ENCODE assay signal across 18 mouse cellular contexts in the genomic region with DNA sequence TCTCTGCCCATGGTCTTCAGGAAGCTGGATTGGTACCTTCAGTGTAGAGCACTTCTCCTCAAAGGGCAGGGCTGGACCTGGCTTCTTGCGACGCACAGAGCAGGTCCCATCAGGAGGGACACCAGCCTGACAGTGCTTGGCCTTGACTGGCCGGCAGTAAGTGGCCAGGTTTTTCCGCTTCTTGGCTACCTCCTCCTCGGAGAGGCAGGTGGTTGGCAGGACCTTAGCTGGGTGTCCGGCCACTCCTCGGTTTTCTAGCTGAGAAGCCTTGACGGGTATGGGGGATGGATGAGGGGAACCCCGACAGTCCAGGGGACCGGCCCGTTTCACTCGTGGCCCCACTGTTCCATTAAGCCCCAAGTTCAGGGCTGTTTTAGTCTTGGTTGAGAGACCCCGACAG. TPM values are rescaled to one million over a fixed set of nuclear protein-coding genes. Genes with fewer than 3 reads are reported as not detected.
DNase-seq lines count a peak whose midpoint lies in the region; ATAC-seq and TF ChIP-seq lines count a peak whose summit lies in the region.
"Had no signal": no experiment of that assay in that cellular context is flagged by ENCODE, and none has a peak within 500 bp of the region (broad histone marks: within the 10 kb centered on the region; RNA-seq: fewer than 3 reads in every experiment).

No protein-coding gene starts in this region.

- no peak for ATAC-seq in lung, embryonic 14.5 days (ENCODE audit: insufficient read depth)
- no peak for ATAC-seq in limb, embryonic 13.5 days (ENCODE audit: low FRiP score, low read depth)
- no peak for ATAC-seq in midbrain, postnatal 0 days (ENCODE audit: low FRiP score)
- ATAC-seq: inflammation-experienced regulatory T-cells, adult 6 months had no signal

- H3K4me3 ChIP-seq in gastrocnemius, adult 2 months, result peak overlapping the region; percentile 21
- H3K4me3 ChIP-seq in lung, embryonic 14.5 days (ENCODE audit: low read depth, low read length), result no peak overlapping the region
- H3K4me3 ChIP-seq in limb, embryonic 13.5 days, result no peak overlapping the region
- H3K4me3 ChIP-seq in midbrain, postnatal 0 days (ENCODE audit: low read depth, low read length), result no peak overlapping the region
- H3K4me3 ChIP-seq: embryonic facial prominence, embryonic 10.5 days; forebrain, embryonic 12.5 days; heart, embryonic 10.5 days; neural tube, embryonic 12.5 days had no signal

- no peak for TF ChIP-seq CTCF in gastrocnemius, adult 2 months (IDR thresholded peaks at IDR 0.05)
- no peak for TF ChIP-seq CTCF in lung, embryonic 14.5 days (IDR thresholded peaks at IDR 0.05; ENCODE audit: low read depth)
- TF ChIP-seq CTCF in midbrain, postnatal 0 days (IDR thresholded peaks at IDR 0.05), result no peak

- H3K4me1 ChIP-seq in lung, embryonic 14.5 days (ENCODE audit: insufficient read depth), result no peaks in the 10 kb centered on the region; the same call in 1 of the 2 replicates
- peaks cover 51% of the 10 kb centered on the region for H3K4me1 ChIP-seq in limb, embryonic 13.5 days
- no peaks in the 10 kb centered on the region; the same call in 1 of the 2 replicates for H3K4me1 ChIP-seq in midbrain, postnatal 0 days (ENCODE audit: insufficient read depth, low read length)

- no peak overlapping the region for H3K9ac ChIP-seq in lung, embryonic 14.5 days
- H3K9ac ChIP-seq in limb, embryonic 13.5 days, result peak overlapping the region; percentile 19; the same call in 1 of the 2 replicates
- no peak overlapping the region for H3K9ac ChIP-seq in midbrain, postnatal 0 days (replicated peaks; ENCODE audit: low read length, poor library complexity, severe bottlenecking)
- H3K9ac ChIP-seq: forebrain, embryonic 12.5 days; neural tube, embryonic 12.5 days had no signal

- intact Hi-C loops in gastrocnemius, adult 2 months (cut with DNase I), result loop anchor here (1.0 kb wide), 1 partner anchor 38 kb away; no protein-coding TSS in a partner anchor
- intact Hi-C loops in gastrocnemius, postnatal 14 days (cut with DNase I; ENCODE audit: low total_unique reads), result loop anchor here (5.0 kb wide), 1 partner anchor 36 kb away; no protein-coding TSS in a partner anchor

- H3K36me3 ChIP-seq in lung, embryonic 14.5 days (ENCODE audit: insufficient read depth), result peaks cover 44% of the 10 kb centered on the region
- H3K36me3 ChIP-seq in limb, embryonic 13.5 days, result peaks cover 72% of the 10 kb centered on the region
- H3K36me3 ChIP-seq in midbrain, postnatal 0 days (ENCODE audit: insufficient read depth, low read length), result peaks cover 42% of the 10 kb centered on the region

- H3K4me2 ChIP-seq in lung, embryonic 14.5 days, result no peak overlapping the region
- H3K4me2 ChIP-seq in limb, embryonic 13.5 days (replicated peaks), result no peak overlapping the region
- H3K4me2 ChIP-seq in midbrain, postnatal 0 days (ENCODE audit: low read depth, low read length, poor library complexity, severe bottlenecking), result no peak overlapping the region
- H3K4me2 ChIP-seq: forebrain, embryonic 12.5 days; midbrain, embryonic 11.5 days; neural tube, embryonic 12.5 days had no signal

- WGBS in lung, embryonic 14.5 days, result 85% methylated on average over 13 of the region's 13 CpGs
- WGBS in limb, embryonic 13.5 days, result 94% methylated on average over 13 of the region's 13 CpGs
- WGBS in midbrain, postnatal 0 days, result 97% methylated on average over 13 of the region's 13 CpGs

- H3K9me3 ChIP-seq in lung, embryonic 14.5 days (ENCODE audit: low read depth, low read length), result no peaks in the 10 kb centered on the region
- H3K9me3 ChIP-seq in limb, embryonic 13.5 days, result no peaks in the 10 kb centered on the region
- H3K9me3 ChIP-seq in midbrain, postnatal 0 days (ENCODE audit: low read length), result no peaks in the 10 kb centered on the region
- H3K9me3 ChIP-seq: embryonic facial prominence, embryonic 10.5 days; forebrain, embryonic 12.5 days; heart, embryonic 10.5 days; neural tube, embryonic 12.5 days had no signal

- no peaks in the 10 kb centered on the region for H3K27me3 ChIP-seq in lung, embryonic 14.5 days (ENCODE audit: insufficient read depth, low read length)
- H3K27me3 ChIP-seq in limb, embryonic 13.5 days, result no peaks in the 10 kb centered on the region
- no peaks in the 10 kb centered on the region for H3K27me3 ChIP-seq in midbrain, postnatal 0 days (ENCODE audit: insufficient read depth, low read length)
- H3K27me3 ChIP-seq: forebrain, embryonic 12.5 days; neural tube, embryonic 12.5 days had no signal

- peak overlapping the region; percentile 59 for H3K27ac ChIP-seq in gastrocnemius, adult 2 months
- peak overlapping the region; percentile 47; the same call in 1 of the 2 replicates for H3K27ac ChIP-seq in lung, embryonic 14.5 days (ENCODE audit: low read depth)
- H3K27ac ChIP-seq in limb, embryonic 13.5 days, result no peak overlapping the region
- H3K27ac ChIP-seq in midbrain, postnatal 0 days (ENCODE audit: low read depth, low read length), result no peak overlapping the region
- H3K27ac ChIP-seq: embryonic facial prominence, embryonic 10.5 days; forebrain, embryonic 12.5 days; heart, embryonic 10.5 days; neural tube, embryonic 12.5 days had no signal

- peak; percentile 65 for DNase-seq in cerebellum, adult 11-12 months
- DNase-seq in cerebellum, adult 9-10 months, result no peak
- peak; percentile 61 for DNase-seq in gastrocnemius, adult 2 months
- DNase-seq in gastrocnemius, postnatal 14 days, result no peak
- DNase-seq in lung, embryonic 14.5 days, result no peak
- no peak for DNase-seq in lung, postnatal 14 days
- DNase-seq in midbrain, postnatal 0 days (ENCODE audit: low spot score), result no peak

RNA-seq across cellular contexts. Expression of a gene that starts 2.2 kb away (rescaled TPM):
- 1 to 10 TPM; 2.8 to 3.8 TPM for total RNA-seq in gastrocnemius, adult 2 months (2021)
- 1 to 10 TPM; 2.3 to 2.9 TPM for total RNA-seq in gastrocnemius, postnatal 14 days (2021)
- polyA plus RNA-seq in lung, embryonic 14.5 days (2014; fragmentation: Nextera tagmentation; extraction: Ambion mirVana), result 2.0 TPM in 2 replicates
- polyA plus RNA-seq in limb, embryonic 13.5 days (2015; fragmentation: Nextera tagmentation; extraction: Ambion mirVana), result 1.8 and 2.1 TPM in 2 replicates
- total RNA-seq in midbrain, postnatal 0 days (2014; rRNA removed), result 3.7 and 4.9 TPM in 2 replicates
- polyA plus RNA-seq in midbrain, postnatal 0 days (2015; fragmentation: Nextera tagmentation; extraction: Ambion mirVana), result 3.5 and 4.0 TPM in 2 replicates

RNA-seq across cellular contexts. Expression of a gene that starts 7.5 kb away (rescaled TPM):
- 1 to 10 TPM; 6.4 to 8.6 TPM for total RNA-seq in gastrocnemius, adult 2 months (2021)
- total RNA-seq in gastrocnemius, postnatal 14 days (2021), result 1 to 10 TPM; 7.3 to 7.6 TPM
- 14.0 and 18.1 TPM in 2 replicates for polyA plus RNA-seq in lung, embryonic 14.5 days (2014; fragmentation: Nextera tagmentation; extraction: Ambion mirVana)
- 25.4 and 26.7 TPM in 2 replicates for polyA plus RNA-seq in limb, embryonic 13.5 days (2015; fragmentation: Nextera tagmentation; extraction: Ambion mirVana)
- 22.5 and 24.9 TPM in 2 replicates for total RNA-seq in midbrain, postnatal 0 days (2014; rRNA removed)
- polyA plus RNA-seq in midbrain, postnatal 0 days (2015; fragmentation: Nextera tagmentation; extraction: Ambion mirVana), result 16.1 and 19.3 TPM in 2 replicates

RNA-seq across cellular contexts. Expression of a gene that starts 17.1 kb away (rescaled TPM):
- 10 to 100 TPM; 21.6 to 28.3 TPM for total RNA-seq in gastrocnemius, adult 2 months (2021)
- 10 to 100 TPM; 23.9 to 31.1 TPM for total RNA-seq in gastrocnemius, postnatal 14 days (2021)
- polyA plus RNA-seq in lung, embryonic 14.5 days (2014; fragmentation: Nextera tagmentation; extraction: Ambion mirVana), result 2.1 TPM in 2 replicates
- polyA plus RNA-seq in limb, embryonic 13.5 days (2015; fragmentation: Nextera tagmentation; extraction: Ambion mirVana), result 4.3 and 4.4 TPM in 2 replicates
- 35.5 and 37.8 TPM in 2 replicates for total RNA-seq in midbrain, postnatal 0 days (2014; rRNA removed)
- 12.2 and 12.6 TPM in 2 replicates for polyA plus RNA-seq in midbrain, postnatal 0 days (2015; fragmentation: Nextera tagmentation; extraction: Ambion mirVana)

RNA-seq across cellular contexts. Expression of a gene that starts 23.2 kb away (rescaled TPM):
- 100 to 1,000 TPM; 321 to 322 TPM for total RNA-seq in gastrocnemius, adult 2 months (2021)
- total RNA-seq in gastrocnemius, postnatal 14 days (2021), result 1,000 to 10,000 TPM in 1 of 2 experiments, 100 to 1,000 TPM in 1; 987 to 1,055 TPM
- 0.54 and 0.96 TPM in 2 replicates for polyA plus RNA-seq in lung, embryonic 14.5 days (2014; fragmentation: Nextera tagmentation; extraction: Ambion mirVana)
- 1.4 and 1.7 TPM in 2 replicates for polyA plus RNA-seq in limb, embryonic 13.5 days (2015; fragmentation: Nextera tagmentation; extraction: Ambion mirVana)
- total RNA-seq in midbrain, postnatal 0 days (2014; rRNA removed), result 0.42 and 0.55 TPM in 2 replicates
- polyA plus RNA-seq in midbrain, postnatal 0 days (2015; fragmentation: Nextera tagmentation; extraction: Ambion mirVana), result 0.10 and 0.17 TPM in 2 replicates
- total RNA-seq: monocyte, adult 5-6 weeks had no signal
- polyA plus RNA-seq: inflammation-experienced regulatory T-cells, adult 6 months had no signal

RNA-seq across cellular contexts. Expression of a gene that starts 48.5 kb away (rescaled TPM):
- total RNA-seq in gastrocnemius, adult 2 months (2021), result not detected
- total RNA-seq in gastrocnemius, postnatal 14 days (2021), result under 1 TPM in 1 of 2 experiments, not detected in 1; 0.18 TPM
- 0.11 TPM in 1 of 2 replicates, not detected in the other for polyA plus RNA-seq in lung, embryonic 14.5 days (2014; fragmentation: Nextera tagmentation; extraction: Ambion mirVana)
- polyA plus RNA-seq in limb, embryonic 13.5 days (2015; fragmentation: Nextera tagmentation; extraction: Ambion mirVana), result 0.09 and 0.19 TPM in 2 replicates
- total RNA-seq in midbrain, postnatal 0 days (2014; rRNA removed), result 12.2 and 12.8 TPM in 2 replicates
- polyA plus RNA-seq in midbrain, postnatal 0 days (2015; fragmentation: Nextera tagmentation; extraction: Ambion mirVana), result 7.8 and 8.4 TPM in 2 replicates
- total RNA-seq: gastrocnemius, postnatal 36 days; heart, postnatal 10 days; monocyte, adult 5-6 weeks had no signal
- polyA plus RNA-seq: inflammation-experienced regulatory T-cells, adult 6 months; thymus, adult 2 months had no signal

Comparison
In these comparisons a context has a peak if more than half of its experiments do, and no peak if none do; other contexts are left out.
1. DNase-seq: peak in cerebellum, adult 11-12 months (single experiment) and gastrocnemius, adult 2 months (single experiment); none in cerebellum, adult 9-10 months (single experiment), gastrocnemius, postnatal 14 days (single experiment), lung, embryonic 14.5 days (single experiment), lung, postnatal 14 days (single experiment) and midbrain, postnatal 0 days (single experiment).
2. H3K27ac ChIP-seq: peak in gastrocnemius, adult 2 months (single experiment) and lung, embryonic 14.5 days (single experiment); none in limb, embryonic 13.5 days (single experiment) and midbrain, postnatal 0 days (single experiment).